Mouse (Mus musculus) embryo, embryonic 9.5 days (tissue): ENCODE measurements around the gene Mas1.

ENCODE experiments used
- DNase-seq: peaks from one replicate; pipeline ENCODE4 v3.0.0-alpha.2; 2017; ENCODE audit errors: extremely low spot score

Gene Mas1

DNA sequence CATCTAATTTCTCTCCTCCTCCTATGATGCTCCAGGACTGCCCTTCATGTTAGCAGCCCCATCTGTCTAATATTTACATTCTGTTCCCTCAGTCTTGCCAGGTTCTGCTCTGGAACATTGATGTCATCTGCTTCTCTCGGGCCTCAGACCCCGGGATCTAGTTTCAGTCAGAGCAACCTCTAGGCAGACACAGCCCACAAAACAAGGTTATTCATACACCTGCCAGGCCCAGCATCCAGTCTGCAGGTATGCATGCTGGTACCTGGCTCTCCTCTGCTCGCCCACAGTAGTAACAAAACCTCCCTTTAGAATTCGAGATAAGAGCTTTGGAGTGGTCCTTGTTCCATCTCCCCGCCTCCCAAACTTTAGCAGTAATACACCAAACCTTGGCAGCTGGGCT lies 37.6 kb downstream of the Mas1 start:
- no peak for DNase-seq

DNA sequence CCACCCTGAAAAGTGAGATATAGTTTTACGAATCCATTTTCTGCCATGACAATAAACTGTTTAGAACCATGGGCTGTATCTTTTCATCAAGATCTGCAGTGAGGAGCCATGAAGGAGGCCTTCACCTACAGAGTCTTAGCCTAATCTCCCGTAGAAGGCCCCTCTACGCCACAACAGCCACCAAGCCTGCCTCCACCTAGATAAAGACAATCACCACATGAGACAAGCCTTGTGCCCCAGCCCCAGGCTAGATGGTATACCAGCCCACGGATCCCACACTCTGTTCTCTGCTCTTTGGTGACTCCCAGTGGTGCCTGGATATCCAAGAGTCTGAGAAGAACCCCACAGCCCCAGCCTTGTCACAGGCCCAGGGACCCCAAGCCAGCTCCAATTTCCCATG lies 52.1 kb downstream of the Mas1 start:
- DNase-seq: no peak

DNA sequence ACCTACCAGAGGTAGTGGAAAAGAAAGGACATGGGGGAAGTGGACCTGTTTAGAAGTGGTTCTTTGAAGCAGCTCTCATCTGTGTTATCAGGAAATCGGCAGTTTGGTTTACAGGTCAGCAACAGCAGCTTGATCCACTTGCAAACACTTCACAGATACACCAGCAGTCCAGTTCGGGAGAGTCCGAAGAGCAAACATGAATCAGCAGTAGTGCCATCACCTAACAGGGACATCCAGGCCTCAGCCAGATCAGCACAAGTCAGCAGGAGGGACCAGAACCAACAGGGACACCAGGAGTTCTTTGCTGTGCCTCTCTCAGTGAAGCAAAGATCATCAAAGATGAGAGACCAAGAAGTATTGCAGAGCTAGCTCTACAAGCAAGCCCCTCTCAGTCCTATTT lies 53.4 kb downstream of the Mas1 start:
- DNase-seq: no peak

DNA sequence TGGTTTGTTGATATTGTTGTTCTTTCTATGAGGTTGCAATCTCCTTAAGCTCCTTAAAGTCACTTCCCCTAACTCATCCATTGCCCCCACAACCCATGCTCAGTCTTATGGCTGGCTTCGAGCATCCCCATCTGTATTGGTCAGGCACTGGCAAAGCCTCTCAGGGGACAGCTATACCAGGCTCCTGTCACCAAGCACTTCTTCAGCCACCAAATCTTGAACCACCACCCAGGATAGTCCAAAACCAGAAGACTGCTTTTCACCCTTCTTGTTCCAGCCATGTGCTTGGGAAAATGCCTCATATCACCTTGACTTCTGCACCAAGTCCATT lies 57.0 kb downstream of the Mas1 start:
- no peak for DNase-seq

DNA sequence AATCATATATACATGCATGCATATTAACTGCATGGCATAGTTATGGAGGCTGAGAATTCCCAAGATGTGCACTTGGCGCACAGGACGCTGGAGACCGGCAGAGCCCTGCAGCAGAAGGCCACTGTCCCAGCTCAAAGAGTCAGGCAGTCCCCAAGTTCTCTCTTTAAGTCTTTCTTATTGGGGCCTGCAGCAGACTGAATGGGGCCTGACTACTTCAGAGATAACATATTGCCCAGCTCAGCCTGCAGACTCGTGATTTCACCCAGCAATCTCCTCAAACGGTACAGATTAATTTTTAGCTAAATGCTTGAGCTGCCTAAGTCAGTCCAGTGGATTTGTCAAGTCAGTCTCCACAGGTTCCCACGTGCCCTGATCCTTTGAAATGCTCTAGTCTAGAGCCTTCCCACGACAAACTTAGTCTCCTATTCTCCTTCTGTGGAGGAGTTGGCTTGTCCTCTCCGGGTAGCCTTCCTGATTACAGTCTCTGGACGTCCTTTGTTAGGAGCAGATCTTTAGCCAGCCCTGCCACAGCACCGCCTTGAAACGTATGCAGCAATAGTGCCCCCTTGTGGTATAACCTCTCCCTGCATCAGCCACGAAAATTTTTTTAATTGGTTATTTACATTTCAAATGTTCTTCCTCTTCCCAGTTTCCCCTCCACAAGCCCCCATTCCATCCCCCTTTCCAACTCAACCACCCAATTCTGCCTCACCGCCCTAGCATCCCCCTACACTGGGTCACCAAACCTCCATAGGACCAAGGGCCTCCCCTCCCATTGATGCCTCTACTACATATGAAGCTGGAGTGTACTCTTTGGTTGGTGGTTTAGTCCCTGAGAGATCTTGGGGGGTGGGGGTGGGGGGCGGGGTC lies 57.6 kb downstream of the Mas1 start:
- peak; percentile 80 for DNase-seq

DNA sequence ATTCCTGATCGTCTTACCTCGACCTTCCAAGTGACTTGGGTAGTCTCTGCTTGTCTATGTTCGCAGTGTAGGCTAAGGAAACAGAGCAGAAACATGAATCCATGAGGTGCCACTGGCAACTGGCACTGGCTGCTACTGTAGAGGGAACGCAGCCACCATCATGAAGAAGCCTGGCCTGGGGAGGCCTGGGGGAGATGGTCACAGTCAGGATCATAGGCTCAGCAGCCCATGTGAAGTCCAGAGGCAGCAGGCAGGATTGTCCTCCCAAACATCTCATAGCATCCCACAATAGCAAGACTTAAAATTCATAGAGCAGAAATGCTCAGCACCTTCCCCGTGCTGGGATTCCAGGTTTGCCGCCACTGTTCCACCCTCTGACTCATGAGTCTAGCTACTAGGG lies 59.1 kb downstream of the Mas1 start:
- DNase-seq: no peak

DNA sequence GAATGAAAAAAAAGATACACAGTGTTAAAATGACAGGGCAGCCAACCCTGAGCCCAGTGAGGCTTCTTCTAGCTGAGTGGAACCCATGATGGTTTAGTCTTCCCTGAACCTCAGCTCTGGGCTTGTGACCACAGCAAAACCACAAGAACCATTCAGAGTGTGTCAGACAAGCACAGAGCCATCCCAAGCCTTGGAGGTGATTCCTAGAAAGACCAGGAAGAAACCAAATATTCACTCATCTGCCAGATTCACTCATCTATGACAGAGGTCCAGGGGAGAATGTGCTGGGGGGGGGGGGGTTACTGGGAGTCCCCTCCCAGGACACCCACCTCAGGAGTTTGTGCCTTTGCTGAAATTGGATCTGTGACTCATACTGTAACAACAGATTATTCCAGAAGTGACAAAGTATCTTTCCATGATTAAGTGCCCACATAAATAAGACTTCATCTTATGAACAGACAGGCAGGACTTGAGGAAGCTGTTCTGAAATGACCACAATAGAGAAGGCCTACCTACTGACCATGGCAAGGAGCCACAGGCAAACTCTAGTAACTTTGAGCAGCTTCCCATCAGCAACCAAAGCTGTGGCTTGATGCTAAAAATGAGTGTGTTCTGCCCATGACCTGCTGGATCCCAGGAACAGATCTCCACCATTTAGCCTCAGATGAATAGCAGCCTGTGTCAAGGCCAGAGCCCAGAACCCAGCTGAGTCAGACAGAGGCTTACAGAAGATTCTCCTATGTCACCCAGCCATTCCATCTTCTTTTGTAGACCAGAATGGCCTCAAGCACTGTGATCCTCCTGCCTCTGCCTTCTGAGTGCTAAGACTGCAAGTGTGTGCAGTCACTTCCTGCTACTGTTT lies 63.1 kb downstream of the Mas1 start:
- no peak for DNase-seq

DNA sequence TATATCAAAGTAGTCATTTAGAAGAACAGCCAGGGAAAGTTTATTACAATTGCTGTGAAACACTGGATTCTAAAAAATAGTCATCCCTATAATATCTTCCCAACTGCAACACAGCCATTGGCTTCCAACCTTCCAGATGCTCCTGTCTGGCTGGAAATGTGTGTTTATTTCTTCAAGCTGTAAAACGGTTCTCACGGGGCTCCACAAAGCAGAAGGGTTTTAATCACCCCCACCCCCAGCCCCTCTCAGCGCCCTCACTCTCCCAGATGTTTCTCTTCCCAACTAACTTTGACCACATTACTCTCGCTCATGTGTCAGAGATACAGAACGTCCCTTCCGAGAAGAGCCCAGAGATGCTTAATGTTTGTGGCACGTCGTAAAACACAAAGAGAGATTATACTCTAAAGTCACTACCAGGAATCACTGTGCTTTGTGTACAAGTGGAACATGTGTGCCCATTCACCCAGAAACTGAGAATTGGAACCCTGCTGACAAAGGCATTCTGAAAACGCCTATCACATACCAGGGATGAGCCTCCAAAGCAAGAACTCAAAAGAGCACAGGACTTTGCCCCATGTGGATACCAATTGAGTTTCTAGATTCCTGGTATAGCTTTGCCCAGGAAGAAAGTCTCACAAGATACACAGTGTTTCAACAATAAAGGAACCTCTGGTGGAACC lies 65.9 kb downstream of the Mas1 start:
- no peak for DNase-seq

DNA sequence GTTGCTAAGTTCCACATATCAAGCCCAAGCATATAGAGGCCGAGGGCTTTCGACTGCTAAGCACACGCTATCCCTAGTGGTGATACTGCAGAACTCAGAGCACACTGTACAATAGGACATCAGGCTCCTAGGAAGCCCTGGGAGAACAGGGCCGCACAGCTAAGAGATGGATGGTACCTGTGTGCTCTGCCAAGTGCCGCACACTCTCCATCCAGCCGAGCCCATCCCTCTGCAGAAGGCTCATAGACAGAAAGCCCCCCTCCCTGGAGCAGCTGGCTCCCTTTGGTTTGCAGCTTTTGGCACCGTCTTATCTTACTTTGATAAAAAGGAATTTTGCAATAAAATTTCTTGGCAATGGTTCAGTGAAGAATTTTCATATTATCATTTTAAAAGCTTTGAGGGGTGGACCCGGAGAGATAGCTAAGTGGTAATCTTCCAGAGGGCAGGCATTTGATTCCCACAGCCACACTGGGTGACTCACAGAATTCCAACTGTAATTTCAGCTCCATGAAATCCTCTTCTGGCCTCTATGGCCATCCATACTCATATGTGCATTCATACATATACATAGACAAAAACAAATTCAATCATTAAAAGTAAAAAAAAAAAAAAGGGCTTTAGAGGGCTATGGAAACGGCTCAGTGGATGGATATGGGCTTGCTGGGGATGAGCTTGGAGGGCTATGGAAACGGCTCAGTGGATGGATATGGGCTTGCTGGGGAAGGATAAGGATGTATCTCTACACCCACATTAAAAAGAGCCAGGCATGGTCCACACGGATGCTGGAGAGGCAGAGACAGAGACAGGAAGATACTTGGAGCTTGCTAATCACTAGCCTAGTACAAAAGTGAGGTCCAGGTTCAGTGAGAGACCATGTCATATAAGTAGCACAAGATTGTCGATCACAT lies 68.3 kb downstream of the Mas1 start:
- DNase-seq: no peak

DNA sequence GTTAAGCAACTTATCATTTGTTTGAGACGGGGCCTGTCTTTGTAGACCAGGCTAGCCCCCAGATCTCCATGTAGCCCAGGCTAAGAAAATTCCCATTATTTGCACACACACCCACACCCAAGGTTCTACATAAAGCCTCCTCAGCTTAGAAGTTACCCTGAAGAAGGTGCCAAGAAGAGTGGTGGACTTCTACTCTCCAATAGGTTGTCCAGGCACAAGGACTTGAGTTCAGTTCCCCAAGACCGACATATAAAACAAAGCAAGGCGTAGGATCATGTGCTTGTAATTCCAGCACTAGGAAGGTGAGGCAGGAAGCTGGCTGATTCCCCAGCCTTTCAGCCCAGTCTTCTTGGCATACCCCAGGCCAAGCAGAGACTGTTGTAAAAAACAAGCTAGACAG lies 69.4 kb downstream of the Mas1 start:
- DNase-seq: no peak

DNA sequence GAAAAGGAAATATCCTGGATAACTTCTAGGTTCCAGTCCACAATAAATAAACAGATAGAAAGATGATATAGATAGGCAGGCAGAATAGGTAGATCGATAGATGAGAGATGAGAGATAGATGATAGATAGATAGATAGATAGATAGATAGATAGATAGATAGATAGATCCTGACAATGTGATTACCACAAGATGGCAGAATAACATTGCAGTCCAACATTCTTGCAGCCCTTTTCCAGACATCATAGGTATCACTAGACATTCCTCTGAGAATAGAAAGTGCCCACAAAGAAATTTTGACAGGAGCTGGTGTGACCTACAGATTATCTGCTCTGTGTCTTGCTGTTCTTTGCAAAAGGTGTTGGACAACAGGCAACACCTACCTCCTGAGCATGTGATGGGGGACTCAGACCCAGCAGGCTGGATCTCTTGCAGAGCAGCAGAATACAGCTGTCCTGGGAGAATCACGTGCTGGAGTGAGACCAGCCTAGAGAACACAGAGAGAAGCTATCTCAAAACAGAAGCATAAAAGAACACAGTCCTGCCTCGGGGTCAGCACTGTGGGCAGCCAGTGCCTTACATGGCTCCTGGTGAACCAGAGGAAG lies 70.4 kb downstream of the Mas1 start:
- DNase-seq: no peak

DNA sequence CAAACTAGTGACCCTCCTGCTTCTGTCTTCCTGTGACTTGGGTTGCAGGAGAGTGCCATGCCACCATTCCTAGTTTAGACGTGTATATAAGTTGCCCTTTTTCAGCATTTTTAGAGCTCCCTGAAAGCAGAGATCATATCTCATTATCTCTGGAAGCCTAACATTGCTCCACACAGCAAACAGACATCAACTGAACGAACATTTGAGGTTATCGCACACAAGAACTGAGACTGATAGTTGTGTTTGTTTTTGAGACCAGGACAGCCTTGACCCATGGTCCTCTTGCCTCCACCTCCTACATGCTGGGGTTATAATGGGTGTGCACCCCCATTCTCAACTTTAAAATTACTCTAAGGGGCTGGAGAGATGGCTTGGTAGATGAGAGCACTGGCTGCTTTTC lies 71.3 kb downstream of the Mas1 start:
- DNase-seq: no peak

DNA sequence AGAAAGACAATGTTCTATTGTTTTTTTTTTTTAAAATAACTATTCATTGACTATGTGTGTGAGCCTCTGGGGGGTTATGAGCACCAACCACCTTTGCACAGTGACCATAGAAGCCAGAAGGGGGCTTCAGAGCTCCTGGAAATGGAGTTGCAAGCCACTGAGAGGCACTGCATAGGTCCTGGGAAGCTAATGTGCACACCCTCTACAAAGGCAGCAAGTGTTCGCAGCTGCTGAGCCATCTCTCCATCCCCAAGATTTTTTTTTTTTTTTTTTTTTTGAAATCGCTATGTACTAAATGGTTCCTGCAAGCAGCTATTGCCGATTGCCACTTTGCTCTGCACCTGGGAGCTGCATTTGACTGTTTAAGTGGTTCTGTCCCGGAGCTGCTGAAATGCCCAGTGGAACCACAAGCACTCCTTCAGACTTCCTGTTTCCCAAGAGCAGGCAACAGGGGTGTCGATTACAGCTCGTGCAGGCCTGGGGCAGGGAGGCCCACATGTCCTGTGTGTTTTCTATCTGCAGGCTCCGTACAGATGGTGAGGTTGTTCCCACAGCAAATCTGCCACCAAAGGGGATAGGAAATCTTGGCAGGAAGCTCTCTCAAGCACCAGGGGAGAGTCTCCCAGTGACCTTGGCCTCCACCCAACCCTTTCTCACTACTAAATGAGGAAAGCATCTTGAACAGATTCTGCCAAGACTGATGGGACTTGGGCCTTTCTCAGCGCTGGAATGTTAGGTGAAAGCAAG lies 74.1 kb downstream of the Mas1 start:
- DNase-seq: no peak

DNA sequence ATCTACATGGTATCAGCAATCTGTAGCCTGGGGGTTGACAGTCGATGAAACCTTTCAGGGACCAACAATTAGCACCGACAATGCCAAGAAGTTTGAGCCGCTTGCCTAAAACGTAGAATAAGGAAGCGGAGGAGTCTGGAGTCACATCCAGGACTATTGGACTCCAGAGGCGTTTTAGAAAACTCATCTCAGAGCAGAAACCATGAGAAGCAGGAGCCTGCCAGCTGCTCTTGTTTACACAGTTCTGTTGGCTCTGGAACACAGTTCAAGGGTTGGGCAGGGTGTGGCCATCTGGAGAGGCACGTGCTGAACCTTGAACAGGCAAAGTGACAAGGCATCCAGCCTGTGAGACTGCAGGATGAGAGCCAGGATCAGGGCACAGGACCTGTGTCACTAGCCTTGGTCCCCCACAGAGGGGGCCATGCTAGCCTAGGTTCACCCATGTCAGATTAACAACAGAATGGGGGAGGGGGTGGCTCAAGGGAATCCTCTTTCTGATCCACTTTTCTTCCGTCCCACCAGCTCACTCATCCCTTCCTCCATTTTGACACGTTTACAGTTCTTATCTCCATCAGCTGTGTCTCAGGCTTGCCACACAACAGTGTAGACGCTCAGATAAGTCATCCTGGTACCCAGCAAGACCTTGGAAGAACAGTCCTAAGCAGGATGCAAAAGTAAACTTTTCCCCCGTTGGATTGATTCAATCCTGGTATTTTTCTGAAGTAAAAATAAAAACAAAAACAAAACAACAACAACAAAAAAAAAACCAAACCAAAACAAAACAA lies 75.3 kb downstream of the Mas1 start:
- DNase-seq: no peak

DNA sequence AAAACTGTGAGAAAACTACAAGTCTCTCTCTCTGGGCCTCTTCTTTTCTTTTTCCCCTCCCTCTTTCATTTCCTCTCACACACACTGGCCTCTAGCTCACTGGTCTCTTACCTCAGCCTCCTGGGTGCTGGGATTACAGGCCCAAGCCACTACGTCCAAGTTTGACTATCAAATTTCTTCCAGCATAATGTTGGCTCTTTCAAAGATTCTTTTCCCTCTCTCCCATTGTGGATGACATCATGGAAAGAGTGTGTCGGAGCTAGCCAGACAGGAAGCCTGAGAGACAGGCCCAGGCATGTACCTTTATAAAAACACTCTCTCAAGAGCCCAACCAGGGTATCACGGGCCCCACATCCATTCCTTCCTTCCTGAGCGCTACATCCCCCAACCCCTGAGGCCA lies 76.5 kb downstream of the Mas1 start:
- DNase-seq: peak; percentile 45

DNA sequence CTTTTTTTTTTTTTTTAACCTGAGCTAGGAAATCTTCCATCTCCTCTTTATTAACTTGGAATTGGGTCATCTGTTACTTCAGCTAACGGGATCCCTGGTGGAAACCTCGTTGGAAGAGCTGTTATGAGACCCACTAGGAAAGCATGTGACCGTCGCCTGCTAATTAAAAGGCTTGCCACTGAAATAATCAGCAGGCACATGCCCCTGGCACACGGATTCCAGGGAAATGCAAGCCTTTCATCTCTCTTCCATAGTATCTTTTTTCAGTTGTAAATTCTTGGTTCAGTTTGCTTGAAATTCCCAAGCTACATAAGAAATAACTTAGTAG lies 76.9 kb downstream of the Mas1 start:
- DNase-seq: no peak
